Mouse (Mus musculus): Measurements from ENCODE around the gene Stk39. TPM values are rescaled to one million over a fixed set of nuclear protein-coding genes. Genes with fewer than 3 reads are reported as not detected.

Gene Stk39
- total and polyA plus RNA-seq, 2 experiments from 2014 or later: 23.0 to 25.5 TPM

DNA sequence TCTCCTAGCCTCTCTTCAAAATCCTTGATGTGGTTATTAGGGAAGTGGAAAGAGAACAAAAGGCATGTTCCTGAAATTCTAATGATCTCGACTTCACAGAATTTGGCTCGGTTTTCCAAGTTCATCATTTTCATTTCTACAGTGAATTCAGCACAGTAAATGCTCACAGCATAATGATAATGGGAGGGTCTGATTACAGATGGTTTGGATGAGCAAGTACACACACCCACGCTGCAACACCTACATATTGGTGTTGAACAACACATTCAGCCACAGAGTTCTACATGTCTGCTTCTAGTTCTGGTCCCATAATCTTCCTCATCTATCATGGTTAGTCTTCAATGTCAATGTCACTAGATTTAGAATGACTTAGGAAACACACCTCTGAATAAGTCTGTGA lies 190.5 kb downstream of the Stk39 start:
- Histone ChIP-seq H3K4me3 (ENCODE audit: low read depth, low read length) (no peak overlapping the region), H3K27me3 (ENCODE audit: insufficient read depth, low read length) (no peaks in the 10 kb centered on the region), H3K36me3 (ENCODE audit: insufficient read depth) (no peaks in the 10 kb centered on the region), H3K27ac (ENCODE audit: low read depth, low read length) (no peak overlapping the region), H3K4me2 (ENCODE audit: low read depth) (no peak overlapping the region), H3K4me1 (ENCODE audit: insufficient read depth) (no peaks in the 10 kb centered on the region), H3K9ac (no peak overlapping the region), H3K9me3 (ENCODE audit: low read length) (no peaks in the 10 kb centered on the region)
- DNase-seq (no peak), ATAC-seq (no peak)
- WGBS: 91% methylated on average over 3 of the region's 3 CpGs
- TF ChIP-seq CTCF (IDR thresholded peaks at IDR 0.05; ENCODE audit: low read depth): no peak

DNA sequence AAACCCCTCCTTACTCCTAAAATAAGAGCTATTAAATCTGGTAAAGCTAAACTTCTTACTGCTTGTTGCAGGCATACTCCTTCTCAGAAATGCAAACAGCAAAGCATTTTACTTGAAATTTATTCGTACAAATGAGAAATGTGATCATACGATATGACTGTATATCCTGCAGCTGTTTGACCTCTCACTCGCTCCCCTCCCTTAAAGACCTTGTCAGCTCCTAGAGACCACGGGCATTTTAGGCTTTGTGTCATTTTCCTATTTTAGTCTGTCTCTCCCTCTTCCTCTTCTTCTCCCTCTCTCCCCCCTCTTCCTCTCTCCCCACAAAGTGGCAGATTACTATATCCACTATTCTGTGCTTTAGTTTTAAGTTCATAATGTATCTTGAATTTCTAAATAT lies 200.8 kb downstream of the Stk39 start:
- WGBS: 74% methylated on average over 4 of the region's 4 CpGs

GRCm38 (mm10) chr2:68270836-68271235 lies 201.2 kb downstream of the Stk39 start:
- no peak for ATAC-seq
- Histone ChIP-seq H3K27ac (ENCODE audit: low read depth, low read length) (no peak overlapping the region), H3K27me3 (ENCODE audit: insufficient read depth, low read length) (no peaks in the 10 kb centered on the region), H3K4me2 (ENCODE audit: low read depth) (no peak overlapping the region), H3K9ac (no peak overlapping the region), H3K36me3 (ENCODE audit: insufficient read depth) (peaks cover 5% of the 10 kb centered on the region; the same call in 1 of the 2 replicates), H3K4me1 (ENCODE audit: insufficient read depth) (no peaks in the 10 kb centered on the region), H3K4me3 (ENCODE audit: low read depth, low read length) (no peak overlapping the region), H3K9me3 (ENCODE audit: low read length) (no peaks in the 10 kb centered on the region)
- TF ChIP-seq CTCF (IDR thresholded peaks at IDR 0.05; ENCODE audit: low read depth): no peak
- DNase-seq: no peak
- 69% methylated on average over 6 of the region's 6 CpGs for WGBS

More for the DNA sequence above, 200.8 kb downstream of the Stk39 start:
- ATAC-seq (no peak), DNase-seq (no peak)
- Histone ChIP-seq H3K27me3 (ENCODE audit: insufficient read depth, low read length) (no peaks in the 10 kb centered on the region), H3K27ac (ENCODE audit: low read depth, low read length) (no peak overlapping the region), H3K4me3 (ENCODE audit: low read depth, low read length) (no peak overlapping the region), H3K9ac (no peak overlapping the region), H3K9me3 (ENCODE audit: low read length) (no peaks in the 10 kb centered on the region), H3K4me2 (ENCODE audit: low read depth) (no peak overlapping the region), H3K4me1 (ENCODE audit: insufficient read depth) (no peaks in the 10 kb centered on the region), H3K36me3 (ENCODE audit: insufficient read depth) (peaks cover 5% of the 10 kb centered on the region; the same call in 1 of the 2 replicates)
- no peak for TF ChIP-seq CTCF (IDR thresholded peaks at IDR 0.05; ENCODE audit: low read depth)

- TF ChIP-seq CTCF (IDR thresholded peaks at IDR 0.05; ENCODE audit: low read depth): no peak
- H3K9ac ChIP-seq: no peak overlapping the region
These were observed 202.4 kb downstream of the Stk39 start for GRCm38 (mm10) chr2:68269646-68270045.

DNA sequence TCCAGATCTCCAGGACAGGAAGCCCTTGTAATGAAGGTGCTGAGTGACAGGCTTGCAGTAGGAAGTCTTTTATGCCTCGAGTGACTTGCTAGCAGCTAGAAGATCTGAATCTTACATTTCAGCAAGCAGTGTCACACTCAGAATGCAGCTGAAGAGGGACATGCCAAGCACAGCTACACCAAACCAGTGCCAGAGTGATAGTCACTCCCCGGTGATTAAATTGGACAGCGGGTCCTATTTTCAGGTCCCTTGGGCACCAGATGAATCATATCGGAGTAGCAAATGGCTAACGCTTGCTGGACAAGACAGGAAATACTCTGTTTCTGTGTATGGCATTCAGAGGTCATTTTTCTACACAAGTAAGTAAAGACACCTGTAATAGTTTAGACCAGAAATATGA lies 207.2 kb downstream of the Stk39 start:
- no peak overlapping the region for H3K4me3 ChIP-seq (ENCODE audit: low read depth, low read length)
- H3K9ac ChIP-seq: no peak overlapping the region
- no peak overlapping the region for H3K4me2 ChIP-seq (ENCODE audit: low read depth)
- no peak for DNase-seq
- TF ChIP-seq CTCF (IDR thresholded peaks at IDR 0.05; ENCODE audit: low read depth): no peak
- H3K27me3 ChIP-seq (ENCODE audit: insufficient read depth, low read length): no peaks in the 10 kb centered on the region
- no peaks in the 10 kb centered on the region for H3K9me3 ChIP-seq (ENCODE audit: low read length)
- H3K27ac ChIP-seq (ENCODE audit: low read depth, low read length): no peak overlapping the region
- 87% methylated on average over 5 of the region's 5 CpGs for WGBS
- no peaks in the 10 kb centered on the region for H3K36me3 ChIP-seq (ENCODE audit: insufficient read depth)
- ATAC-seq: no peak
- no peaks in the 10 kb centered on the region for H3K4me1 ChIP-seq (ENCODE audit: insufficient read depth)

More at GRCm38 (mm10) chr2:68269646-68270045, 202.4 kb downstream of the Stk39 start:
- Histone ChIP-seq H3K4me1 (ENCODE audit: insufficient read depth) (no peaks in the 10 kb centered on the region), H3K4me3 (ENCODE audit: low read depth, low read length) (no peak overlapping the region), H3K9me3 (ENCODE audit: low read length) (no peaks in the 10 kb centered on the region), H3K4me2 (ENCODE audit: low read depth) (no peak overlapping the region), H3K36me3 (ENCODE audit: insufficient read depth) (peaks cover 5% of the 10 kb centered on the region; the same call in 1 of the 2 replicates), H3K27me3 (ENCODE audit: insufficient read depth, low read length) (no peaks in the 10 kb centered on the region), H3K27ac (ENCODE audit: low read depth, low read length) (no peak overlapping the region)
- DNase-seq: no peak
- ATAC-seq: no peak
- 92% methylated on average over 4 of the region's 4 CpGs for WGBS

DNA sequence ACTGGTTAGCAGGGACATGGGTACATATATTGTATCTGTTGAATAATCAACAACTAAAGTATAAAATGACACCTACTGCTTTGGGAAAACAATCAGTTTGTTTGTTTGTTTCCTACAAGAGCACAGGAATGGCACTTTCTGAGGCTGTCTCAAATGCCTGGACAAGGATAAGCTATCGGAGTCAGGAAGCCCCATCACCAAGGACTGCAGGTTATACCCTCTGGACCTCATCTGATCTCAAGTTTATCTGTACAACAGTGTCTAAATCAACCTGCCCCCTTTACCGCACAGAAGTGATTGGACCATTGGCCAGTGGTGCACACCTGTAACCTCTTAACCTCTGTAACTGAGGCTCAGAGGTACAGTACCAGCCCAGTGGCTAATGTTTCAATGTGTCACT lies 211.2 kb downstream of the Stk39 start:
- no peak for TF ChIP-seq CTCF (IDR thresholded peaks at IDR 0.05; ENCODE audit: low read depth)
- no peaks in the 10 kb centered on the region for H3K27me3 ChIP-seq (ENCODE audit: insufficient read depth, low read length)
- no peaks in the 10 kb centered on the region for H3K4me1 ChIP-seq (ENCODE audit: insufficient read depth)
- no peak for DNase-seq
- no peak overlapping the region for H3K27ac ChIP-seq (ENCODE audit: low read depth, low read length)
- no peaks in the 10 kb centered on the region for H3K9me3 ChIP-seq (ENCODE audit: low read length)
- H3K4me3 ChIP-seq (ENCODE audit: low read depth, low read length): no peak overlapping the region
- no peak overlapping the region for H3K4me2 ChIP-seq (ENCODE audit: low read depth)
- no peaks in the 10 kb centered on the region for H3K36me3 ChIP-seq (ENCODE audit: insufficient read depth)
- H3K9ac ChIP-seq: no peak overlapping the region
- no peak for ATAC-seq
- 95% methylated on average over 2 of the region's 2 CpGs for WGBS

DNA sequence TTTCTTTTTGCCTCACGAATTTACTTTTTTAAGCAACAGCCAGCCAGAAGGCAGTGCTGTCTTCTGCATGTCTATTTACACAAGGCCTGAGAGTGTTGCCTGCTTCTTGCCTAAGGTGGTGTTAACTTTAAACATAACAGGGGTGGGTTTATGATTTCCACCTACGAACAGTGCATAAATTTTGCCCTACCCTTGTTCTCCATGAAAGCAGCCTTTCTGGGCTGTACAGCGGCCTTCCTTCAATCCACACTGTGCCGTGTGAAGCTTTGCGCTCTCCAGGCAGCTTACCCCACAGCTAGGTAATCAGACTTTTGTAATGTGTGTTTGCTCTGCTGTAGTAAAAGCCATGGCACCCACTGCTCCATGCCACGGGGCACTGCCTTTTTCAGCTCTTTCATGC lies 214.5 kb downstream of the Stk39 start:
- Histone ChIP-seq H3K4me1 (ENCODE audit: insufficient read depth) (no peaks in the 10 kb centered on the region), H3K9me3 (ENCODE audit: low read length) (no peaks in the 10 kb centered on the region), H3K27ac (ENCODE audit: low read depth, low read length) (no peak overlapping the region), H3K9ac (no peak overlapping the region), H3K27me3 (ENCODE audit: insufficient read depth, low read length) (no peaks in the 10 kb centered on the region), H3K36me3 (ENCODE audit: insufficient read depth) (no peaks in the 10 kb centered on the region), H3K4me3 (ENCODE audit: low read depth, low read length) (no peak overlapping the region), H3K4me2 (ENCODE audit: low read depth) (no peak overlapping the region)
- no peak for TF ChIP-seq CTCF (IDR thresholded peaks at IDR 0.05; ENCODE audit: low read depth)
- no peak for DNase-seq
- peak; percentile 20 for ATAC-seq
- WGBS: 60% methylated on average over 6 of the region's 6 CpGs

- Histone ChIP-seq H3K4me1 (ENCODE audit: insufficient read depth) (no peaks in the 10 kb centered on the region), H3K27me3 (ENCODE audit: insufficient read depth, low read length) (no peaks in the 10 kb centered on the region), H3K9ac (no peak overlapping the region), H3K36me3 (ENCODE audit: insufficient read depth) (no peaks in the 10 kb centered on the region), H3K9me3 (ENCODE audit: low read length) (no peaks in the 10 kb centered on the region), H3K27ac (ENCODE audit: low read depth, low read length) (no peak overlapping the region), H3K4me3 (ENCODE audit: low read depth, low read length) (no peak overlapping the region), H3K4me2 (ENCODE audit: low read depth) (no peak overlapping the region)
- 91% methylated on average over 8 of the region's 8 CpGs for WGBS
- no peak for ATAC-seq
- no peak for TF ChIP-seq CTCF (IDR thresholded peaks at IDR 0.05; ENCODE audit: low read depth)
- DNase-seq: no peak
These were observed 215.6 kb downstream of the Stk39 start for GRCm38 (mm10) chr2:68256472-68256871.

Data from forebrain, postnatal 0 days (tissue).